Mouse (Mus musculus): Measurements from ENCODE around the gene Gm36028. TPM values are rescaled to one million over a fixed set of nuclear protein-coding genes. Genes with fewer than 3 reads are reported as not detected.

Gm36028 gene
- 0.15 and 0.21 TPM in 2 replicates for polyA plus RNA-seq (2012; rRNA removed)

GRCm38 (mm10) chr16:37861029-37861428 lies at the start of gene Gm36028:
Gm36028 (minus strand) TSS chr16:37861146.
- TF ChIP-seq CTCF (IDR thresholded peaks at IDR 0.05; ENCODE audit: borderline replicate concordance, insufficient read depth, low read depth, low read length) (no peak), POLR2A (IDR thresholded peaks at IDR 0.05; ENCODE audit: borderline replicate concordance, insufficient read depth, low read length) (no peak)
- peaks cover 2% of the 10 kb centered on the region; the same call in 1 of the 2 replicates for H3K4me1 ChIP-seq (ENCODE audit: control insufficient read depth, insufficient read depth, low read length)
- DNase-seq = no peak
- H3K4me3 ChIP-seq (replicated peaks; ENCODE audit: insufficient read depth, low read depth, low read length) = no peak within 1 kb of the TSS
- no peak within 1 kb of the TSS for H3K27ac ChIP-seq (ENCODE audit: insufficient read depth, low read length)
- no peaks in the 10 kb centered on the region for H3K27me3 ChIP-seq (ENCODE audit: control insufficient read depth, insufficient read depth, low read length)
- 85% methylated on average over 7 of the region's 7 CpGs for WGBS

- Histone ChIP-seq H3K27ac (ENCODE audit: insufficient read depth, low read length) (no peak overlapping the region), H3K27me3 (ENCODE audit: control insufficient read depth, insufficient read depth, low read length) (no peaks in the 10 kb centered on the region; the same call in 1 of the 2 replicates), H3K4me1 (ENCODE audit: control insufficient read depth, insufficient read depth, low read length) (no peaks in the 10 kb centered on the region), H3K4me3 (replicated peaks; ENCODE audit: insufficient read depth, low read depth, low read length) (no peak overlapping the region)
- WGBS = 58% methylated on average over 3 of the region's 3 CpGs
- TF ChIP-seq CTCF (IDR thresholded peaks at IDR 0.05; ENCODE audit: borderline replicate concordance, insufficient read depth, low read depth, low read length) = no peak
- TF ChIP-seq POLR2A (IDR thresholded peaks at IDR 0.05; ENCODE audit: borderline replicate concordance, insufficient read depth, low read length) = no peak
- peak in 1 of 2 experiments; percentile 8 for DNase-seq
These were observed 45.5 kb upstream of the Gm36028 start for GRCm38 (mm10) chr16:37906456-37906855.

GRCm38 (mm10) chr16:37901318-37901717 lies 40.4 kb upstream of the Gm36028 start:
- Histone ChIP-seq H3K27ac (ENCODE audit: insufficient read depth, low read length) (no peak overlapping the region), H3K4me3 (replicated peaks; ENCODE audit: insufficient read depth, low read depth, low read length) (no peak overlapping the region), H3K27me3 (ENCODE audit: control insufficient read depth, insufficient read depth, low read length) (no peaks in the 10 kb centered on the region; the same call in 1 of the 2 replicates), H3K4me1 (ENCODE audit: control insufficient read depth, insufficient read depth, low read length) (no peaks in the 10 kb centered on the region)
- WGBS = 52% methylated on average over 11 of the region's 11 CpGs
- TF ChIP-seq CTCF (IDR thresholded peaks at IDR 0.05; ENCODE audit: borderline replicate concordance, insufficient read depth, low read depth, low read length) (no peak), POLR2A (IDR thresholded peaks at IDR 0.05; ENCODE audit: borderline replicate concordance, insufficient read depth, low read length) (no peak)
- no peak for DNase-seq

GRCm38 (mm10) chr16:37899357-37899756 lies 38.4 kb upstream of the Gm36028 start:
- no peak overlapping the region for H3K4me3 ChIP-seq (replicated peaks; ENCODE audit: insufficient read depth, low read depth, low read length)
- no peaks in the 10 kb centered on the region; the same call in 1 of the 2 replicates for H3K27me3 ChIP-seq (ENCODE audit: control insufficient read depth, insufficient read depth, low read length)
- TF ChIP-seq CTCF (IDR thresholded peaks at IDR 0.05; ENCODE audit: borderline replicate concordance, insufficient read depth, low read depth, low read length) (no peak), POLR2A (IDR thresholded peaks at IDR 0.05; ENCODE audit: borderline replicate concordance, insufficient read depth, low read length) (no peak)
- no peak overlapping the region for H3K27ac ChIP-seq (ENCODE audit: insufficient read depth, low read length)
- H3K4me1 ChIP-seq (ENCODE audit: control insufficient read depth, insufficient read depth, low read length) = no peaks in the 10 kb centered on the region
- WGBS = 19% methylated on average over 2 of the region's 2 CpGs
- no peak for DNase-seq

- TF ChIP-seq POLR2A (IDR thresholded peaks at IDR 0.05; ENCODE audit: borderline replicate concordance, insufficient read depth, low read length) (no peak), CTCF (IDR thresholded peaks at IDR 0.05; ENCODE audit: borderline replicate concordance, insufficient read depth, low read depth, low read length) (no peak)
- WGBS = 94% methylated on average over 5 of the region's 5 CpGs
- Histone ChIP-seq H3K27me3 (ENCODE audit: control insufficient read depth, insufficient read depth, low read length) (no peaks in the 10 kb centered on the region; the same call in 1 of the 2 replicates), H3K4me1 (ENCODE audit: control insufficient read depth, insufficient read depth, low read length) (no peaks in the 10 kb centered on the region), H3K27ac (ENCODE audit: insufficient read depth, low read length) (no peak overlapping the region), H3K4me3 (replicated peaks; ENCODE audit: insufficient read depth, low read depth, low read length) (no peak overlapping the region)
- DNase-seq = no peak
These were observed 37.8 kb upstream of the Gm36028 start for GRCm38 (mm10) chr16:37898790-37899189.

- Histone ChIP-seq H3K4me1 (ENCODE audit: control insufficient read depth, insufficient read depth, low read length) (no peaks in the 10 kb centered on the region), H3K27me3 (ENCODE audit: control insufficient read depth, insufficient read depth, low read length) (no peaks in the 10 kb centered on the region), H3K4me3 (replicated peaks; ENCODE audit: insufficient read depth, low read depth, low read length) (no peak overlapping the region), H3K27ac (ENCODE audit: insufficient read depth, low read length) (no peak overlapping the region)
- no peak for DNase-seq
- TF ChIP-seq POLR2A (IDR thresholded peaks at IDR 0.05; ENCODE audit: borderline replicate concordance, insufficient read depth, low read length) (no peak), CTCF (IDR thresholded peaks at IDR 0.05; ENCODE audit: borderline replicate concordance, insufficient read depth, low read depth, low read length) (no peak)
- WGBS = 96% methylated on average over 2 of the region's 2 CpGs
These were observed 33.0 kb upstream of the Gm36028 start for GRCm38 (mm10) chr16:37893942-37894341.

GRCm38 (mm10) chr16:37893381-37893780 lies 32.4 kb upstream of the Gm36028 start:
- no peaks in the 10 kb centered on the region for H3K27me3 ChIP-seq (ENCODE audit: control insufficient read depth, insufficient read depth, low read length)
- WGBS = 31% methylated on average over 6 of the region's 6 CpGs
- TF ChIP-seq POLR2A (IDR thresholded peaks at IDR 0.05; ENCODE audit: borderline replicate concordance, insufficient read depth, low read length) = no peak
- TF ChIP-seq CTCF (IDR thresholded peaks at IDR 0.05; ENCODE audit: borderline replicate concordance, insufficient read depth, low read depth, low read length) = no peak
- H3K4me3 ChIP-seq (replicated peaks; ENCODE audit: insufficient read depth, low read depth, low read length) = no peak overlapping the region
- no peak overlapping the region for H3K27ac ChIP-seq (ENCODE audit: insufficient read depth, low read length)
- no peak for DNase-seq
- H3K4me1 ChIP-seq (ENCODE audit: control insufficient read depth, insufficient read depth, low read length) = no peaks in the 10 kb centered on the region

GRCm38 (mm10) chr16:37892667-37893066 lies 31.7 kb upstream of the Gm36028 start:
- DNase-seq = no peak
- WGBS = 31% methylated on average over 2 of the region's 2 CpGs
- Histone ChIP-seq H3K27ac (ENCODE audit: insufficient read depth, low read length) (no peak overlapping the region), H3K4me1 (ENCODE audit: control insufficient read depth, insufficient read depth, low read length) (no peaks in the 10 kb centered on the region), H3K4me3 (replicated peaks; ENCODE audit: insufficient read depth, low read depth, low read length) (no peak overlapping the region), H3K27me3 (ENCODE audit: control insufficient read depth, insufficient read depth, low read length) (no peaks in the 10 kb centered on the region)
- no peak for TF ChIP-seq CTCF (IDR thresholded peaks at IDR 0.05; ENCODE audit: borderline replicate concordance, insufficient read depth, low read depth, low read length)
- no peak for TF ChIP-seq POLR2A (IDR thresholded peaks at IDR 0.05; ENCODE audit: borderline replicate concordance, insufficient read depth, low read length)
